Mouse (Mus musculus) midbrain, embryonic 15.5 days (tissue): Measurements from ENCODE around the gene Tmem92. TPM values are rescaled to one million over a fixed set of nuclear protein-coding genes. Genes with fewer than 3 reads are reported as not detected.
"Not testable (repeated sequence)": the region's sequence is repeated elsewhere in the genome, so short reads cannot be mapped to it uniquely, and the experiment has no call there.

Experiments used
- ATAC-seq: fragments of 200-750 bp; cut with Nextera tagmentation; replicated peaks from 2 replicates; pipeline ENCODE4 v1.8.0; 2017; ENCODE audit warnings: moderate TSS enrichment
- H3K27ac ChIP-seq: fragments of 300-500 bp; sonication (generic); 2 replicates; pipeline ENCODE4 v1.5.1; 2015; ENCODE audit warnings: mild to moderate bottlenecking, inconsistent platforms
- H3K27me3 ChIP-seq: fragments of 300-500 bp; sonication (generic); replicated peaks from 2 replicates; pipeline ENCODE4 v1.6.1; 2015; ENCODE audit warnings: inconsistent platforms
- H3K36me3 ChIP-seq: fragments of 300-500 bp; sonication (generic); replicated peaks from 2 replicates; pipeline ENCODE4 v1.6.1; 2015; ENCODE audit warnings: inconsistent platforms
- H3K4me1 ChIP-seq: fragments of 300-500 bp; sonication (generic); 2 replicates; pipeline ENCODE4 v1.6.1; 2015; ENCODE audit warnings: inconsistent platforms
- H3K4me2 ChIP-seq: fragments of 300-500 bp; sonication (generic); 2 replicates; pipeline ENCODE4 v1.6.1; 2015; ENCODE audit warnings: inconsistent platforms, mild to moderate bottlenecking, moderate library complexity
- H3K4me3 ChIP-seq: fragments of 300-500 bp; sonication (generic); 2 replicates; pipeline ENCODE4 v1.5.1; 2015; ENCODE audit warnings: mild to moderate bottlenecking, inconsistent platforms
- H3K9ac ChIP-seq: fragments of 300-500 bp; sonication (generic); 2 replicates; pipeline ENCODE4 v1.6.1; 2015; ENCODE audit warnings: mild to moderate bottlenecking, inconsistent platforms
- H3K9me3 ChIP-seq: fragments of 300-500 bp; sonication (generic); 2 replicates; pipeline ENCODE4 v1.6.1; 2016; ENCODE audit warnings: inconsistent platforms
- WGBS: fragments of 180-500 bp; shearing (Covaris S2); methylation state at CpG from one replicate; pipeline ENCODE4 v1.1.7; 2015; ENCODE audit warnings: mixed read lengths; 5-methylcytosine and 5-hydroxymethylcytosine counted together
- polyA plus RNA-seq: library from polyadenylated mRNA; unstranded; fragments of >200 nt; fragmentation: Nextera tagmentation; extraction: Ambion mirVana; gene quantifications from 2 replicates; pipeline ENCODE4 v1.2.1, GENCODE M21; 2015

Gene Tmem92
- not detected in 2 replicates for polyA plus RNA-seq

GRCm38 (mm10) chr11:94782603-94783002, at the start of gene Tmem92:
Gene Tmem92 (minus strand): TSS chr11:94782703.
- no peaks in the 10 kb centered on the region for H3K4me1 ChIP-seq
- ATAC-seq: no peak
- no peaks in the 10 kb centered on the region for H3K36me3 ChIP-seq
- no peak within 1 kb of the TSS for H3K9ac ChIP-seq
- H3K27me3 ChIP-seq: no peaks in the 10 kb centered on the region
- no peak within 1 kb of the TSS for H3K4me2 ChIP-seq
- H3K9me3 ChIP-seq: no peaks in the 10 kb centered on the region
- no peak within 1 kb of the TSS for H3K4me3 ChIP-seq
- no peak within 1 kb of the TSS for H3K27ac ChIP-seq

GRCm38 (mm10) chr11:94828966-94829365, 46.5 kb upstream of the Tmem92 start:
- no peak for ATAC-seq
- H3K36me3 ChIP-seq: no peaks in the 10 kb centered on the region
- no peak overlapping the region for H3K4me3 ChIP-seq
- H3K27ac ChIP-seq: no peak overlapping the region
- no peak overlapping the region for H3K9ac ChIP-seq
- H3K27me3 ChIP-seq: no peaks in the 10 kb centered on the region
- H3K9me3 ChIP-seq: no peaks in the 10 kb centered on the region
- no peaks in the 10 kb centered on the region for H3K4me1 ChIP-seq
- no peak overlapping the region for H3K4me2 ChIP-seq
- 74% methylated on average over 3 of the region's 3 CpGs for WGBS

- H3K9me3 ChIP-seq, H3K27ac ChIP-seq, H3K36me3 ChIP-seq, H3K4me3 ChIP-seq, ATAC-seq, H3K27me3 ChIP-seq, H3K4me2 ChIP-seq, H3K4me1 ChIP-seq, H3K9ac ChIP-seq: not testable (repeated sequence)
Measured at GRCm38 (mm10) chr11:94819427-94819826, 36.9 kb upstream of the Tmem92 start.

- not testable (repeated sequence) for H3K27me3 ChIP-seq, H3K4me2 ChIP-seq, ATAC-seq, H3K9ac ChIP-seq, H3K27ac ChIP-seq, H3K36me3 ChIP-seq, H3K4me3 ChIP-seq, H3K9me3 ChIP-seq, H3K4me1 ChIP-seq
Measured at GRCm38 (mm10) chr11:94818946-94819345, 36.4 kb upstream of the Tmem92 start.

GRCm38 (mm10) chr11:94811537-94811936, 29.0 kb upstream of the Tmem92 start:
- H3K27me3 ChIP-seq, H3K9ac ChIP-seq, H3K36me3 ChIP-seq, H3K4me2 ChIP-seq, H3K27ac ChIP-seq, H3K4me1 ChIP-seq, H3K9me3 ChIP-seq, H3K4me3 ChIP-seq, ATAC-seq: not testable (repeated sequence)
- 88% methylated on average over 2 of the region's 3 CpGs for WGBS

- H3K4me3 ChIP-seq: no peak overlapping the region
- H3K4me2 ChIP-seq: no peak overlapping the region
- no peaks in the 10 kb centered on the region for H3K36me3 ChIP-seq
- H3K9me3 ChIP-seq: no peaks in the 10 kb centered on the region
- no peak overlapping the region for H3K9ac ChIP-seq
- H3K27ac ChIP-seq: no peak overlapping the region
- ATAC-seq: no peak
- H3K4me1 ChIP-seq: no peaks in the 10 kb centered on the region
- H3K27me3 ChIP-seq: no peaks in the 10 kb centered on the region
Measured at GRCm38 (mm10) chr11:94791700-94792099, 9.2 kb upstream of the Tmem92 start.

GRCm38 (mm10) chr11:94785247-94785646, 2.7 kb upstream of the Tmem92 start:
- no peaks in the 10 kb centered on the region for H3K36me3 ChIP-seq
- no peak overlapping the region for H3K27ac ChIP-seq
- no peaks in the 10 kb centered on the region for H3K9me3 ChIP-seq
- WGBS: 11% methylated on average over 2 of the region's 2 CpGs
- H3K4me2 ChIP-seq: no peak overlapping the region
- H3K27me3 ChIP-seq: no peaks in the 10 kb centered on the region
- ATAC-seq: no peak
- H3K4me1 ChIP-seq: no peaks in the 10 kb centered on the region
- no peak overlapping the region for H3K4me3 ChIP-seq
- H3K9ac ChIP-seq: no peak overlapping the region

GRCm38 (mm10) chr11:94774887-94775497, 7.5 kb downstream of the Tmem92 start:
- Histone ChIP-seq H3K9me3 (no peaks in the 10 kb centered on the region), H3K27me3 (no peaks in the 10 kb centered on the region), H3K4me2 (no peak overlapping the region), H3K36me3 (no peaks in the 10 kb centered on the region), H3K4me1 (no peaks in the 10 kb centered on the region), H3K27ac (no peak overlapping the region), H3K9ac (no peak overlapping the region), H3K4me3 (no peak overlapping the region)
- ATAC-seq: no peak
- 92% methylated on average over 5 of the region's 5 CpGs for WGBS

GRCm38 (mm10) chr11:94773851-94774250, 8.7 kb downstream of the Tmem92 start:
- ATAC-seq: no peak
- Histone ChIP-seq H3K36me3 (no peaks in the 10 kb centered on the region), H3K4me3 (no peak overlapping the region), H3K27ac (no peak overlapping the region), H3K4me2 (no peak overlapping the region), H3K9me3 (no peaks in the 10 kb centered on the region), H3K27me3 (no peaks in the 10 kb centered on the region), H3K4me1 (no peaks in the 10 kb centered on the region), H3K9ac (no peak overlapping the region)
- WGBS: 79% methylated on average over 1 of the region's 1 CpGs

GRCm38 (mm10) chr11:94772363-94773055, 10.0 kb downstream of the Tmem92 start:
- H3K36me3 ChIP-seq: no peaks in the 10 kb centered on the region
- no peak overlapping the region for H3K27ac ChIP-seq
- no peaks in the 10 kb centered on the region for H3K27me3 ChIP-seq
- H3K4me3 ChIP-seq: no peak overlapping the region
- H3K9ac ChIP-seq: no peak overlapping the region
- WGBS: 85% methylated on average over 3 of the region's 3 CpGs
- H3K4me1 ChIP-seq: no peaks in the 10 kb centered on the region
- no peaks in the 10 kb centered on the region for H3K9me3 ChIP-seq
- H3K4me2 ChIP-seq: no peak overlapping the region
- ATAC-seq: no peak

GRCm38 (mm10) chr11:94767241-94767640, 15.3 kb downstream of the Tmem92 start:
- Histone ChIP-seq H3K4me1 (no peaks in the 10 kb centered on the region), H3K4me2 (no peak overlapping the region), H3K4me3 (no peak overlapping the region), H3K27ac (no peak overlapping the region), H3K9me3 (no peaks in the 10 kb centered on the region), H3K9ac (no peak overlapping the region), H3K36me3 (no peaks in the 10 kb centered on the region), H3K27me3 (no peaks in the 10 kb centered on the region)
- no peak for ATAC-seq
- WGBS: 96% methylated on average over 2 of the region's 2 CpGs

- H3K9me3 ChIP-seq: no peaks in the 10 kb centered on the region
- H3K9ac ChIP-seq: no peak overlapping the region
- no peaks in the 10 kb centered on the region for H3K27me3 ChIP-seq
- no peak overlapping the region for H3K4me3 ChIP-seq
- H3K27ac ChIP-seq: no peak overlapping the region
- H3K36me3 ChIP-seq: no peaks in the 10 kb centered on the region
- H3K4me2 ChIP-seq: no peak overlapping the region
- H3K4me1 ChIP-seq: no peaks in the 10 kb centered on the region
- no peak for ATAC-seq
- 28% methylated on average over 6 of the region's 6 CpGs for WGBS
Measured at GRCm38 (mm10) chr11:94762775-94763174, 19.7 kb downstream of the Tmem92 start.

GRCm38 (mm10) chr11:94762281-94762680, 20.2 kb downstream of the Tmem92 start:
- no peak overlapping the region for H3K4me2 ChIP-seq
- WGBS: 88% methylated on average over 1 of the region's 1 CpGs
- H3K9me3 ChIP-seq: no peaks in the 10 kb centered on the region
- no peak for ATAC-seq
- no peaks in the 10 kb centered on the region for H3K27me3 ChIP-seq
- no peaks in the 10 kb centered on the region for H3K36me3 ChIP-seq
- no peak overlapping the region for H3K9ac ChIP-seq
- no peak overlapping the region for H3K4me3 ChIP-seq
- no peaks in the 10 kb centered on the region for H3K4me1 ChIP-seq
- H3K27ac ChIP-seq: no peak overlapping the region
